Mouse (Mus musculus) layer of hippocampus, adult 9-10 months (tissue): ENCODE measurements around the gene D1Ertd622e.

Experiments used
- DNase-seq: peaks from one replicate; pipeline ENCODE4 v3.0.0; 2022; ENCODE audit warnings: low spot score

D1Ertd622e gene

DNA sequence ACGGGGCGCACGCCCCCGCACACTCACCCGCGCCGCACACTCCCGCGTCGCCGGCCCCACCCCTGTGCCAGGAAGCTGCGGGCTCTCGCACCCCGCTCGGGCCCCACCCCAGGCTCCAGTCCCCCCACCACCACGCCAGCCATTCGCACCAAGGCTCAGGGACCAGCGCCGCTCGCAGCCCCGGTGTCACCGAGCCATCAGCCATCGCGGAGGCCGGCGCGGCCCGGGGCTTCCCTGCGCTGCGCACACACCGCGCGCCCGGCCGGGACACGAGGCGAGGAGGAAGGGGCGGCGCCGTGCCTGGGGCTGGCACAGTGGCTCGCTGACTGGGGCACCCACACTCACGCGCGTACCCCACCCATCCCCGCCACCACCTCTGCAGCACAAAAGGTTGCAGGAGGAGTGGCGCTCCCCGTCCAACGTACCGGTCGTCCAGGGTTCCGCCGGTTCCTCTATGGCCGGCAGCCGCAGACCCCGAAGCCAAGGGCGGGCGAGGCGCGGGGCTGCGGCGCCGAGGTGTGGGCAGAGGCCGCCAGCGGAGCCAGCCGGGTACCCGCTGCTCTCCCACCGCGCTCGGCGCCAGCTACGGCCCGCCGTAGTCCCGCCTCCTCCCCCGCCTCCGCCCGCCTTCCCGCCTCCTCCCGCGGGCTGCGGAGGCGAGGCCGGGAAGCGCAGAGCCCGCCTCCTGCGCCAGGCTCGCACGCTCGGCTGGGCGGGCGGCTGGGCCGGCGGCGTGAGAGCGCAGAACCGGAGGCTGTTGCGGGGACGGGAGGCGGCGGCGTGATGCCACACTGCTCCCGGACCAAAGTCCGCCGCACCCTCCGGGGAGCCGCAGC is at the start of gene D1Ertd622e:
Gene D1Ertd622e, minus strand, starts transcription at position 669 of the 836 bp plus-strand sequence.
- no peak for DNase-seq

DNA sequence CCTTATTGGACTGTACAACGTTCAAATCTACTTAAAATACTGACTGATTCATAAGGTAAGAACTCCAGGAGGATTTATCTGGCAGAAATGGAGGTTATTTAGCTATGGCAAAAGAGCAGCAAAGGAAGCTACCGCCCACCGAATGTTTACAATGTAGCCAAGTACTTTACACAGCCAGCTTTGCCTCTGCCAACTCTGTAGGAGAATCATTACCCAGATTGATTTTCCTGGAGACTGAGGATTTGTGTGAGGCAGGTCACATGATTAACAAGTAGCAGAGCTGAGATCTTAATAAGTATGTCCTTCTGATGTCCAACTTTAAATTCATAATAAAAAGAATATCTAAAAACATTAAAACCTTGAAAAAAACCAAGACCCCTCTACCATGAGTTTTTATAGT is 48.6 kb upstream of the D1Ertd622e start:
- DNase-seq: no peak

DNA sequence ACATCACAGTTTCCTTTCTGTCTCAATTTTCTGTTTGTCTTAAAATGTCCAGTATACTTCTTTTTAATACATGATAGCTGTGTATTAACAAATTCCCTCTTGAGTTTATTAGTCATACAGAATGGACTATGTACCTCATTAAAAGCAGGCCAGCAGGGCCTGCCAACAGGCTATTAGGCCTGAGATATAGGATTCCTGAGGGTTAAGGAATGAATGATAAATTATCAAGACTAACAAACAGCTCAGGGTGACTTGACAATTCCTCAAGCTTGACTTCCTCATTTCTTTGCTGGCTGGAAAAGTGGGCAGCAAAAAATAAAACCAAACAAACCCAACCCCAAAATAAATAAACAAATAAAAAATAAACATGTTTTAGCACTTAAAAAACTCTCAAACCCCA is 43.5 kb upstream of the D1Ertd622e start:
- DNase-seq: no peak

DNA sequence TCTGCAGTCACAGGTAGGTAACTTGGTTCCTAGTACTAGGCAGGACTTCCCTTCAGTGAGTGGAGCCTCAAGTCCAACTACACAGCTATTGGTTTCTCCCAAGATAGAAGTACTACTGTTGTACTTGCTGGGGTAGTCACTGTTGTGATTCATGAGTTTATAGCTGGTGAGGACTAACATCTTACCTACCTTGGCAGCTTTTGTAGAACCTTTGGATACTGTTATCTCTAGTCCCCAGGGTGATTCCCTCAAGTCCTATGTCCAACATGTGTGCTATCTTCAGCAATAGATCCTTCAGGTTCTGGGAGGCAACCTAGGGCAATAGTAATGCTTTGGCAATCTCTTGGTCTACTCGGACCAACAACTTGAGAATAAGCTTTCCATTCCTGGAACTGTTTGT is 42.8 kb upstream of the D1Ertd622e start:
- no peak for DNase-seq

DNA sequence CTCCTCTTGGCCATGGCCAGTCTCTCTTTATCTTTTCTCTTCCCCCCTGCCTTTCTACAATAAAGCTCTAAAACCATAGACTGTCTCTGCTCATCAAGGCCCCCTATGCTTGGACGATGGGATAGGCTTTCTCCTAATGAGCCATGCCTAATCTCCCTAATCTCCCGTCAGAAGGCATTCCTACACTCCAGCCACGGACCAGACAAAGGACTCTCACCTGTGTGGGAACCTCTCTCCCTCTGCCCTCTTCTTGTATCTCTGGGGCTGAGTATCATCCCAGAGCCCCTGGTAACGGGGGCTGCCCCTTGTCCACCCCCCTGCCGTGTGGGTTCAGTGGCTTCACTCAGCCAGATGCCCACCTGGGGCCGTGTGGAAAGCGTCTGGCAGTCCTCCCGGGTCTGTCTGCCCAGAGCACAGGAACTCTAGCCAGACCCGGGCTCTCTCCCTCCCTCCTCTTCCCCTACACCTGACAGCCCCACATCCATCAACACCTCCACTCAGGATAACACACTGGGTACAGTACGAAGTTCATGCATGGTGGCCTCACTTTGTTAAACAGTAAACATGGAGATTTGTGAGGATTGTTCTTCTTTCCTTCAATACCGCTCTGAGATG is 37.2 kb upstream of the D1Ertd622e start:
- DNase-seq: no peak

DNA sequence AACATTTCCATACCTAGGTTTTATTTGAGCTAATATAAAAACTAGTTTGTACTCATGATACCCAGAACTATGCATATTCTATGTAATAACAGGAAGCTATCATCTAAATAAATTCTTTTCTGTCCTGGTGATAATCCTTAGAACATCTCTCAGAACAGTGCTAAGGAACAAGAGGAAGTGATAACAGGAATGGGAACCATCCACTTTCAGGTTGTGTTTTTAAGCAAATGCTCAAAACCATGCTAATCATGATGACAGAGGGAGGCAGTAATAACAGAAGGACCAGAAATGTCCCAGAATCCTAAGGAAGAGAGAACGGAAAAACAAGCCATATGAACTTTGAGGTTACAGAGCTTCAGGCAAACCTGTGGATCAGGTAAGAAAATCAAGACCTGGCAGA is 35.4 kb upstream of the D1Ertd622e start:
- no peak for DNase-seq

DNA sequence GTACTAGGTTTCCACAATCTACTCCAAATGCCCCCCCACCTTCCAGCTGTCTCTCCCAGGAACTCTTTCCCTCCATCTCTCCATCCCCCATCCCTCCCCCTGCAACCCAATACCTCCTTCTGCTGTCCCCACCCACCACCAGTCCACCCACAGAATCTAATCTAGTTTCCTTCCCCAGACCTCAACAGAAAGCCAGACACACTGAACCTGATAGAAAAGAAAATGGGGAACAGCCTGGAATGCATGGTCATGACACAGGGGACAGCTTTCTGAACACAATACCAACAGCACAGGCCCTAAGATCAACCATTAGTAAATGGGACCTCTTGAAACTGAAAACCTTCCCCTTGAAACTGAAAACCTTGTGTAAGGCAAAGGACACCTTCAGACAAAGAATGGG is 32.0 kb upstream of the D1Ertd622e start:
- DNase-seq: no peak

DNA sequence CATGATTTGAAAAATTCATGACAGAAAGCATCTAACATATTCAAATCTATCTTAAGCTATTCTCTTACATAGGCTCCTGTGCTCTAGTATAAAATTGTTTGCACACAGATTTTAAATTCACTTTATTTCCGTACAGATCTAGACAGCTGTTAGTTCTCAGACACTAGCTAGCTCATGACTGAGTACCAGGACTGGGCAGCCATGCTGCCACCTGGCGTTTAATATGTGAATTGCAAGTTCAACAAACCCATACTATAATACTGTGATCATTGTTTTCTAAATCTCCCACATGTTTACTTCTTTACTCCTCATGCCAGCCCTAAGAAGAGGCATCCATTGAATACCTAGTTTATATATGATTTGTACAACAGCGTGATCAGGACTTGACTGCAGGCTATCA is 26.9 kb upstream of the D1Ertd622e start:
- DNase-seq: no peak

DNA sequence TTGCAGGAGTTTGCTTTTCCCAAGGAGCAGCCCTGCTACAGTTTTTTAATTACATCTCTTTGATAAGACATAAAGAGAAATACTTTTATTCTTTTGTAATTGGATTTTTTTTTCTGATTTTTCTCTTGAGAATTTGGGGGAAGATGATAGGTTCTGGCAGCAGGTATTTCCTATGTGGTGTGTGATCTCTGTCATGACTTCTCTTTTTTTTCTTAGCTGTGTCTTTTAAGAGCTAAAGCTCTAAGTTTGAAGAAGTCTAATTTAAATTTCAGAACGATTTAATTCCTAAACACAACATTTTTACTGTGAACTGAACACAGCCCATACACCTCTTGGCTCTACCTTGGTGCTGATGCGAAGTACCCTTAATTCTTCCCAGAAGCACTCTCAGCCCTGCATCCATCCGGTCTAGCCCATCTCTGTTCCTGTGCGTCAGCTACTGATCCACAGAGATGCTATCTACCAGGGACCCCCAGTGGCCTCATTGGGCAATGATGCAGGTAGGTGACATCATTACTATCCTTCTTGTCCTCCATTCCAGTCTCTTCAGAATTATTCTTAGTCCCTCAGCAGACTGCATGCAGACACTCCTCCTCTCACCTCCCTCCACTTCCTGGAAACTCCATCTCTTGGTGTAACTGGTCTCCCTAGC is 14.8 kb upstream of the D1Ertd622e start:
- no peak for DNase-seq

DNA sequence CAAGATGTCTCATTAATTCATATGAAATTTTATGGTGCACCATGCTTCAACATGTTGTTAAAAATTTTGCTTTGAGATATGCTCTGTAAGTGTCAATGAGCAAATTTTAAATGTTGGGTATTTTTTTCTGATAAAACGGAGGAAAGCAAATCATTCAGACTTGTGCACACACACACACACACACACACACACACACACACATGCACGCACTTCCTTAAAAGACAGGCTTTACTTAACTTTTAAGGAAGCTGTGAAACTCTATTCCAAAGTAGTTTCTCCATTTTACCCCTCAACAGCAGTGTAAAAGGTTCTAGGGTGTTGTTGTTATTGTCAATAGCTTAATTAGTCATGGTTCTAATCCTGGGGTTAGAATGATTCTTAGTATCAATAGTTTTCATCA is 14.2 kb upstream of the D1Ertd622e start:
- no peak for DNase-seq

DNA sequence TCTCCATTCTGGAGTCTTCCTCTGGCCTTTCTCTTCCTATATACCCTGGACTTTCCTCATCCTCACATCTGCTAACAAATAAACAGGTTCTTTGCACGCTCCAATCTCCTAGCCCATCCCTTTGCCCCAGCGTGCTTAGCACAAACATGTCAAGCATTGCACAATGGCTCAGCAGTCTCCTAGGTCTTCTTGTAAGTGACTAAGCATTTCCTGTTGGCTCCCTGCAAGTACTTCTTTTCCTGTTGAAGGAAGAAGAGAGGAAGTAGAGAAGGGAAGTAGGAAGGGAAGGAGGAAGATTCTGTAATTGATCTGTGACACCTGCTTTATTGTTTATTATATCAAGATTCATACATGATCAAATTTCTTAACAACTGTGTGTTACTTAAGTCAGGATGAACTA is 11.0 kb upstream of the D1Ertd622e start:
- DNase-seq: no peak

DNA sequence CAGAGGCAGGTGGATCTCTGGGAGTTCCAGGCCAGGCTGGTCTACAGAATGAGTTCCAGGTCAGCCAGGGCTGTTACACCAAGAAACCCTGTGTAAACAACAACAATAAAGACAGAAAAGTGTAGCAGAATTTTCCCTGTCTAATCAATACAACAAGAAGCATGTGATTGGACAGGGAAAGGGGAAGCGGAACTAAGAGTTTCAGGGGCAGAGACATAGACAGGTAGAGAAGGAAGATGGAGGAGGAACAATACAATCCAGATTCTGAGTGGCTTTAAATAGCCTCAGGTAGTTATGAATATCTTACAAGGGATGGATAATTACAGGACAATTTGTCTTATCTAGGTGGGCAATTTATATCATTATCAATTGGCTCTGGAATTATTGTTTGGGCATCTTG is 5.4 kb upstream of the D1Ertd622e start:
- DNase-seq: no peak

DNA sequence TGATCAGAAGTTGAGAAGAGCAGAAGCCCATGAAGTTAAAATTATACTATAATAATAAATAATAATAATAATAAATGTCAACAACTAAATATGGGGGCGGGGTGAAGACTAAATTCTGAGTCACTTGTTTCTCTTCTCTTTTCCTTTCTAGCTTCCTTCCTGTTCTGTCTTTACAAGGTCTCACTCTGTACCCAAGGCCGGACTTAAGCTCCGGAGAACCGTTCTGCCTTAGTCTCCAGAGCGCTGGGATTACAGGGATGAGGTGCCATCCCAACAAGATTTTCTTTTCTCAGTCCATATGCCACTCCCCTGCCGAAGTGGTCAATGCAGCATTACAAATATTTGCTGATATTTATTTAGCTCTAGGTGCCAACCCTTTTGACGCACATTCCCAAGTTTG is 450 bp upstream of the D1Ertd622e start:
- DNase-seq: no peak

DNA sequence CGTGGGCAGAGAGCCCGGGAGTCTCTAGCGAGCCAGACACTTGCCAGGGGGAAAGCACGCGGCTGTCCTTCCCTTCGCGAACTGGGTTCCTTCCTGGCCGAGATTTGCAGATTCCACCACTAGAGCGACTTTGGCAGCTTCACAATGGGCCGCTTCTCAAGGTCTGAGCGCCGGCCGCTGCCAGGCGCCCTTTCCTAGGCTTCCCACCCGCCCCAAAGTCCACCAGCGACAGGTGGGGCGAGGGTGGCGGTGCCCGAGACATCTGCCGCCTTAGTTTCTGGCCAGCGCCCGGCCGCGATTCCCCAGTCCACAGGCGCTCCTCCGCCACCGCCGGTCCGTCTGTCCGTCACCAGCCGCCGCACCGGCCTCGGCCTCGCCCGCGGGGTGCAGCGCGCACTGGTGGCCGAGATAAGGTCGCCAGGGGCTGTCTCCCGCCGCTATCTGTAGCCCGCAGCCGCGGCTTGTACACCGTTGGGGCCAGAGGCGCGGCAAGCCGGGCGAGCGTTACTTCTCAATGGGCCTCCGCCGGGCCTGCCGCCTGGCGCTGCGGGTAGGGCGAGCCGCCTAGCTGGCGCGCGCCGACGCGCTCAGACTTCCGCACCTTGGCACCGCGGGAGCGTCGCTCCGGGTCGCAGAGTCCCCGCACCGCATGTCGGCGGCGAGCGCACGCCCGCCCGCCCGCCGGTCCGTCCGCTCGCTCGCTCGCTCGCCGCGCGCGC is 1.0 kb downstream of the D1Ertd622e start:
- no peak for DNase-seq

DNA sequence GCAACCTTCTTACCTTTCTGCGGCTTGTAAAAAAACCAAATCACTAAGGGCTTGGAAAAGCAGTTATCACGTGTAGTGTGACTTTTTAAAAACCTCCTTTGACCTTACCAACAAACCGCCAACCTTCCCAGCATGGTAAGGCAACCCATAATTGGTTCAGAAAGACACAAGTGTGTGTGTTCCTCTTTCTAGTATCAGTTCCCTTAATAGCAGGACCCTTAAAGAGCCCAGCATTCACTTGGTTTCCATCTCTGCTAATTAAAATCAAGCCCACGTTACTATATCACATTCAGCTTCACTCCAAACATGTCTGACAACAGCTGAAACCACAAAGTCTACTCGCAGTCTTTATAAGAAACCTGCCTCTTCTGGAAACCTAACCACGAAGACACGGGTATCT is 2.5 kb downstream of the D1Ertd622e start:
- DNase-seq: no peak

DNA sequence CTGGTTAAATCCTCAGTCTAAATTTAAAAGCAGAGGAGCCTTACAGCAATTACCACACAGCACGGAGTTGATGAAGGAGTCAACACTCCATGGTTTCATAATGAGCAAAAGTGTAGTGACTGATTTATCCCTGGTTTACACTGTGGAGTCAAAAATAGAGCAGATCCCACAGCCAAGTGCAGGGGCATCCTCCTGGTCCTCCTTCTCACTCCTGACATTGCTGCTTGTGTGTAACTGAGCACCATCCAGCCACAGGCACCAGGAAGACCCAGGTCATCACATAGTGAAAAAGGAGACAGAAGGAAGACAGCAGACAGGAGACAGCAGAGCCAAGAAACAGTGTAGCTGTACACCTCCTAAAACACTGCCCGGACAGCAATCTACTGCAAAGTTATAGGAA is 4.1 kb downstream of the D1Ertd622e start:
- DNase-seq: no peak

DNA sequence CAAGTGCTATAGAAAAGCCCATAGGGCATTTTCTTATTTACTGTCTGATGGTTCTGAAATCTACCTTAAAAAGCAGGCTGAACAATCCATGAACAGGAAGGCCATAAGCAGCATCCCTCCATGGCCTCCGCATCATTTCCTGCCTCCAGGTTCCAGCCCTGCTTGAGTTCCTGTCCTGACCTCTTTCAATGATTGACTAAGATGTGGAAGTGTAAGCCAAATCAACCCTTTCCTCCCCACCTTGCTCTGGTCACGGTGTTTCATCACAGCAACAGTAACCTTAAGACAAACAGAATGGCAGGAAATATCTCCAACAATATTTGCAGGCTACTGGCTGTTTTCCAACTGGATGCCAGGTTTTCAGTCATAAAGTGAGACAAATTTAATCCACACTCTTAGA is 4.7 kb downstream of the D1Ertd622e start:
- DNase-seq: no peak

DNA sequence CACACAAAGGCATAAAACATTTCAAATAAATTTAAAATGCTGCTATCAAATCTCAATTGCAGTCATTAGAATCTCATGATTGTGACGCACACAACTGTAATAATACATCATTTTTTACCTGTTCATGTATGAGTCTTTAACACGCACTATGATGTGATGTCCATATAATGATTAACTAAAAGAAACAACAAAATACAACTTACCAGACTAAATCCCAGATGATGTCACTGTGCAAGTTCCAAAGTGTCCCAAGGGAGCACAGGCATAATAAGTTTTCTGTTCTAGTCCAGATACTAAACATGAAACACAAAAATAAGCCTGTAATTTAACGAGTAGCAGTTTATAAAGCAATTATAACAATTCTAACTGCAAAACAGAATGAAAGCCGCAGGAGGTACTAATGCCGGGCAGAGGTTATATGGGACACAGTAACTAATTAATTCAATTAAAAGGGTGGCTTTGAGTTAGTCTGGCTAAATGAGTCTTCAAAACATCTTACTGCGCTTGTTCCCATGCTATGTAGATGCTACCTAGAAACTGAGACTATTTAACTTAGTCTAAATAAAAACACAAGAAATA is 7.4 kb downstream of the D1Ertd622e start:
- DNase-seq: no peak

DNA sequence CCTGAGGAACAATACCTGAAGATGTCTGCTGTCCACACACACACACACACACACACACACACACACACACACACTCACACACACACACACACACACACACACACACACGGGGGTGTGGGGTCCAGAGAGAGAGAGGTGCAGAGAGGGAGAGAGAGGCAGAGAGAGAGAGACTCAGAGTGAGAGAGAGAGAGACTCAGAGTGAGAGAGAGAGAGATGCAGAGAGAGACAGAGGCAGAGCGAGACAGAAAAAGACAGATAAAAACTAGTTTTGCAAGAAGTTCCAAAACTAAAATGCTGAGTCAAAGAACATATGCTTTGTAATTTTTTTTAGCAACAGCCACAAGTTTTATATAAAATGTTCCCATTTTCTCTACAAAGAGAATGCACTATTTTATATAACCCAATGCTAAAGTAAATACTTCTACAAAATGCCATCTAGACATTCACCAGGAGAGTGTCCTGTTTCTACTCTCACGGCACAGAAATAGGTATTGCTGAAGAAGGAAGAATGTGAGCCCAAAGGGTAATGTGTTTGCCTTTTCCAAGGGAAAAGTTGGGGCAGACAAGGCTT is 11.2 kb downstream of the D1Ertd622e start:
- DNase-seq: no peak

DNA sequence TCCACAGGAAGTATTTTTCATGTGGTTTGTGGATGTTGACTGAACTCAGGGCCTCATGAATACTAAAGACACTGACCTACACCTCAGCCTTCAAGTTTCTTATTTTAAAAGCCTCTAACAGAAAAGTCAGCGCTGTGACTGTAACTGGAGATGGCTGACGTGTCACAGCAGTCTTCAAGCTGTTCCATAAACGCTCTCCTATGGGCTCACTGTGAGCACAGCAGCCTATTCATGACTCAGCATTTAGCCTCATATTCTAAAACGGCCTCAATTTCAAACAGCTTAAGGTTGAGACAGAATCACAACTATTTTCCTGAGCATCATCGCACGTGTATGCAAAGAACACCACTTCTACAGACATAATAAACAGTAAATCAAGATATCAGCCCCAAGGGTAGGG is 11.8 kb downstream of the D1Ertd622e start:
- no peak for DNase-seq

DNA sequence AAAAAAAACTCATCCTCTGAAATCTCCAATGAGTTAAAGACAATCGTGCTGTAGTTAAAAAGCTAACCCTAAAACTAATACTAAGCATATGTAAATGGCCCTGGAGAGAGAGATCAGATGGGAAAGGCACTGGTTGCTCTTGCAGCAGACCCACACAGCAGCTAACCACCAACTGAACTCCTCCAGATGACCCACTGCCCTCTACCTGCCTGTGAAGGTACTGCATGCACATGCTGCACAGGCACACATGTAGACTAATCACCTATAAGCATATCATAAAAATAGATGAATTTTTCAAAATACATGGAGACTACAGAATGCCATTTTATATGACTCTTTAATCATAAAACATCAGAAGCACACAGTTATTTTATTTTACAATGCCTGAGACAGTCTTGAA is 14.8 kb downstream of the D1Ertd622e start:
- no peak for DNase-seq

DNA sequence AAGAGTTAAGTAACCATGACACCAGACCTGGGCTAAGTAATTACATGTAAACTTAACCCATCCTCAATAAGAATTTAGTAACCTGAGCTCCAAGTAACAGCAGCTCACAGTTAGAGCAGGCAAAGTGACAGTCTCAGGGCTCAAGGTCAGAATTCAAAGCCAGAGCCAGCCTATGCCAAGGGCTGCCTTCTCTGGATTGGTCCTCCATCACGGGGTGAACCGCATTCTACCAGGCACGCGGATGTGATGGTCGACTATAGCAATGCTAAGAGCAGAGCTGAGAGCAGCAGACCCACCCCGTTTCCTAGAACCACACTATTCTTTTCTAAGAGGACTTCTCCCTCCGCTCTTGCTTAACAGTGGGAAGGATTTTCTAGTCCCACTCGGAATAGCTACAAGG is 27.8 kb downstream of the D1Ertd622e start:
- DNase-seq: no peak
